Mouse (Mus musculus): ENCODE results near the gene Zfp790. TPM values are rescaled to one million over a fixed set of nuclear protein-coding genes. Genes with fewer than 3 reads are reported as not detected.

Gene Zfp790
- 8.0 and 8.5 TPM in 2 replicates for total RNA-seq (2014; fragmentation: Nextera tagmentation)
- total RNA-seq (2017): 10.5 and 18.4 TPM in 2 replicates

DNA sequence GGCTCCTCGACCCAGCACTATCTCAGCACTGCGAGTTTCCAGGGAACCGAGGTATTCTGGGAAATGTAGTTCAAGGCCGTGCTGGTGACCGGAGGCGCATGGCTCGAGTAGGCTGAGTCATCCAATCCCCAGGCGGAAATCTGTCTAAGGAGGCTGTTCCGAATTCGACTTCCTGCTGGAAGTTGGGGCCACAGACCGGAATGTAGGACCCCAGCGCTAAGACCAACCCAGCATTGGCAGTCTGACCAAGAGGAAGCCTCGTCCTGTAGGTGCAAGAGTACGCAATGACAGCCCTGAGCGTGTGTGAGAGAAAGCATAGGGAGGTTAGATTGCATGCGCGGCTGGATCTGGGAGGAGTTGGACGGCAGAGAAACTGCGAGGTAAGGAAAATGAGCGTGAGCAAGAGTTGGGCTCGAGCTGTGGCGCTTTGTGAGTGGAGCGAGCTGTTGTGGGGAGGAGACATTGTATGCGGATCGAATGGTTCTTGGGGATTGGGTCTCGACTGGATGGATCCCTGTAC is at the start of gene Zfp790:
Gene Zfp790 (plus strand): TSS at position 205 of the 520 bp plus-strand sequence.
- ATAC-seq (replicated peaks; ENCODE audit: poor library complexity, severe bottlenecking): peak; percentile 90

DNA sequence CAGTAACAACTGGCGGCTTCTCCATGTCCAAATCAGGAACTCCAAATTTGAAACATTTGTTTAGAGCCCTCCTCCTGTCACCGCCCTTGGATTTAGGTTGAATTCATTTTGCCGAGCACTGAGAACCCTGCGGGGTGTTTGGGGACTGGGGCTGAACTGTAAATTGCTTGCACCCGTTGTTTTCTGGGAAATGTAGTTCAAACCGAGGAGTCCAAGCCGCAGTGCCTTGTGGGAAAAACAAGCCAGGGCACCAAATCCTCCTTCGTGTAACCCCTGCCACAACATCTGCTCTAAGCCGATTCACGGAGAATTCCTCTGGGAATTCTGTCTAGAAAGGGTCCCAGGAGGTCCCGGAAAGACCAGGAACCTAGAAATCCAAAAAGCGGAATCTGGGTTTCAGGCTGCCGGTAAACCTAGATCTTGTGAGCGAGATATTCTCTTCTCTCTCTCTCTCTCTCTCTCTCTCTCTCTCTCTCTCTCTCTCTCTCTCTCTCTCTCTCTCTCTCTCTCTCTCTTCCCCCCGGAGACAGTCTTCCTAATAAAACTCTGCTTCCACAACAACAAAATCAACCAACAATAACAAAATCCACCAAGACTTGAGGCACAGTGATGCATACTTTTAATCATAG is 48.7 kb upstream of the Zfp790 start:
- peak; percentile 57 for ATAC-seq (replicated peaks; ENCODE audit: poor library complexity, severe bottlenecking)

DNA sequence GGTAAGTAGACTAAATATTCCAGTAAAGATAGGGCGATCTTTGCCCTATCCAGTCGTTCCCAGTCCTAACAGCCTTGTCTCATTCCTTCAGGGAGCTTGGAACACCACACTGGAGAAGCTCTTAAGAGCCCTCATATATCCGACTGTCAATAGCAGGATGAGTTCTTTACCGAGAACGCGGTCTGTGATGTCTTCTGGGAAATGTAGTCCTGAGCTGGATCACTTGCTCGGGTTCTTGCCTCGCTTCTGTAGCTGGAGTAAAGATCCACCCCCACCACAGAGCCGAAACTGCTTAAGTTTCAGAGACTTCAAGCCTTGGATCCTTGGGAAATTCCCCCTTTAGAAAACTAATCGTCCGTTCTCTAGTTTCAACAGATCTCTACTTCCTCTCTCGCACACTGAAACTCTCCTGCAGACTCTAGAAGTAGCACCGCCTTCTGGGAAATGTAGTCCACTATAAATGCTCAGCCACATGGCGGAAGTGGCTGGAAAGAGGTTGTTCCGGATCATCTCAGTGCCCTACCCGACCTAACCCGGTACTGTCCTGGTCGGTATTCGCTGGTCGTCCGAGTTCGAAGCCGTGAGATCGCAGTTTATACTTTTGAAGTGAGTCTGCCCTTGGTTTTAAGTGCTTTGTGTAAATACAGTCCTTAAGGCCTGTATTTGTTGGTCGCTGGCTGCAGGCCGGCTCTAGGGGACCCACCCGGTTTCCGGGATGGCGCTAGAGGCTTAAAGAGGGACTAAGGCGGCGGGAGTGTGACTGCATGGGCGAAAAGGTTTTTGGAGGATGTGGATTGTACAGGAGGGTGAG is 47.6 kb upstream of the Zfp790 start, which contains the start of gene Zfp84:
Gene Zfp84 (plus strand): TSS at position 463 of the 811 bp plus-strand sequence.
- peak; percentile 92 for ATAC-seq (replicated peaks; ENCODE audit: poor library complexity, severe bottlenecking)

DNA sequence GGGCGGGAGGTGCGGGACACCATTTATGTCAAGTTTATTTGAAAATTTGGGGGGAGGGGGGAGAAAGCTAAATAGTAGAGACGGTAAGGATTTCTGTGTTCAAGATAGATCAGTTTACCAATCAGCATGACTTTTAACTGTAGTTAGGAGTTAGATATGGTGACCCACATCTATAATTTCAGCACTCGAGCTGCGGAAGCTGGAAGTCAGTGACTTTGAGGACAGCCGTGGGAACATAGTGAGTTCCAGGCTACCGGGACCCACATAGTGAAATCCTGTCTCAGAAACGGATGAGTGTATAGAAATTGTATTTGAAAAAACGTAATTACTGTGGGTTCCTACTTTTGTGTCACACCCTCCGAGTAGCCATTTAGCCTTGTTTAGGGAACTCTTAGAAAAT is 46.9 kb upstream of the Zfp790 start:
- no peak for ATAC-seq (replicated peaks; ENCODE audit: poor library complexity, severe bottlenecking)

DNA sequence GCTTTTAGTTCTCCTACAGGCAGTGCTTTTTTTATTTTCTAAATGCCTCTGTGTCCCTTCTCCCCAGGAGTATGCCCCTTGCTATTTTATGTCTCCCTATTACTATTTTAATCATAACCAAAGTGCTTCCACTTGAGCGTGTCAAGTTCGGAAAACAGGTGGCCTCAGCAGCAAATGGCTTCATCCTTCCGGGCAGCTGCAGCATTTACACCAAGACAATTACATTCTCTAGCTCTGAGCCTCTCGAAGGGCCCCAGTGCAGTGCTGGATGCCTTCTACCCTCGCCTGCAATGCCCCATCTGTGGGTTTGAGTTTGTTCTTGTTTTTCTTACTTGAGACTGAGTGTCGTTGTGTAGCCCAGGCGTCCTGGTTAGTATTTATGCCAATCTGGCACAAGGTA is 42.4 kb upstream of the Zfp790 start:
- no peak for ATAC-seq (replicated peaks; ENCODE audit: poor library complexity, severe bottlenecking)

DNA sequence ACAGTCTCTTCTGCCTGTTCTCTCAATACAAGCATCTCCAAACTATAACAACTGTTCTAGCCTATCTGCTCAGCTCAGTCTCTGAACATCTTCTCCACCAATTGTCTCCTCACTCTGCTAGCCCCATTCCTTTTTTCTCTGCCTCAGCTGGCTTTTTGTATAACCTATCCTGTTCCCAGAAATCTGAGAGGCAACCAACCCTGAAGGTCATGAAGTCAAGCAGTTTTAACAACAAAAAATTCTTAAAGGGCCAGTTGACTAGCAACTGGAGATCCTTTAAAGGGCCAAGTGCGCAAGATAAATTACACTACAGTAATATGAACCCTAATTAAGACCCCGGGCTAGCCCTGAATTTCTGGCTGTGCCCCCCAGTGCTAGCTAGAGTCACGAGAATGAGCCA is 41.5 kb upstream of the Zfp790 start:
- ATAC-seq (replicated peaks; ENCODE audit: poor library complexity, severe bottlenecking): no peak

DNA sequence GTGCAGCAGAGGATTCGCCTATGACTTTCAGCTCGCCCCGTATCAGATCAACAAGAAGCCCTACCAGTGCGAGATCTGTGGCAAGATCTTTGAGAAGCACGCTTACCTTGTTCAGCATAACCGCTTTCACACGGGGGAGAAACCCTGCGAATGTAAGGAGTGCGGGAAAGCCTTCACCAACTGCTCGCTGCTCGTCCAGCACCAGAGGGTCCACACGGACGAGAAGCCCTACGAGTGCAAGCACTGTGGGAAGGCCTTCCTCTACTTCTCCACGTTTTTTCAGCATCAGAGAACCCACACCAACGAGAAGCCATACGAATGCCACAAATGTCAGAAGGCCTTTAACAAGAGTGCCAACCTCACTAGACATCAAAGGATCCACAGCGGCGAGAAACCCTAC is 39.3 kb upstream of the Zfp790 start:
- no peak for ATAC-seq (replicated peaks; ENCODE audit: poor library complexity, severe bottlenecking)

DNA sequence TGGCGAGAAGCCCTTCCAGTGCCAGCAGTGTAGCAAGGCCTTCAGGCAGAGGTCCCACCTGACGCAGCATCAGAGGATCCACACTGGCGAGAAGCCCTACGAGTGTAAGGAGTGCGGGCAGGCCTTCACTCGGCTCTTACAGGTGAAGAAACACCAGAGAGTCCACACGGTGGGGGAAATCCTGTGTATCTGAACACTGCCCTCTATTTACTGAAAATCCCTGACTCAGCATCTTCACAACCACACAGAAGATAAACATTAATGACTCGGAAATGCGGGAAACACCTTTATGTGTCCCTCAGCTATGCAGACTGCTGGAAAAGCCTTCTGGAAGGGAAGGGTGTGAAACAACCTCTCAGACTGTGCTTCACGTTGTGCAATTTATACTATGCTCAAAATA is 38.5 kb upstream of the Zfp790 start:
- ATAC-seq (replicated peaks; ENCODE audit: poor library complexity, severe bottlenecking): no peak

DNA sequence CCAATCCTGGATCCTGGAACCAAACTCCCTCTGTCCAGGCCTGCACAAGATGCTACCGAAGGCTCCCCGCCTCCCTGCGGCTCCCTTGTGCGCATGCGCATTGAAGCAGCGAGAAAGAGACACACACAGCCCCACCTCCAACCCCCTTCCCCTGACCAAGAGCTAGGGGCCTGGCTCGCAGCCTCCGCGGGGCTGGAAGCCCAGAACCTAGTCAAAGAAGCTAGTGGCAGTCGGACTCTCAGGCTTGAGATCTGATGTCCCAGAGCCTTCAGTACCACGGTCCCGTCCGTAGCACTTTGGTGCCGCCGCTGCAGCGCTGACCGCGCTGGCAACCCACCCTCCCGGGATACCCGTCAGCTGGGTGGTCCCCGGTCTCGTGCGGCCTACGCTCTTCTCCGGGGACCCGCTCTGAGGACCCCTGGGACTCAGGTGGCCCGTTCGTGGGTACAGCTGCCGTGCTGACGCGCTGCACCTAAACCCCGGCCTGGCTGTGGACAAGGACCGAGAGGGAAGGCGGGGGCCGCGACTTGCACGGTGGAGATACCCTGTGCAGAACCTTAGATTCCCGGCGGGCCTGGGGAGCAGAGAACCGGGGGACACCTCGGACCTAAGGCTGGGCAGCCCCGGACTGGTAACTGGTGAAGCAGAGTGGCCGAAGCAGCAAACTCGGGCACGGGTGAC is 31.9 kb upstream of the Zfp790 start, which contains the start of gene Zfp30:
Gene Zfp30 (plus strand): TSS at position 128 of the 681 bp plus-strand sequence.
- ATAC-seq (replicated peaks; ENCODE audit: poor library complexity, severe bottlenecking): peak; percentile 90

DNA sequence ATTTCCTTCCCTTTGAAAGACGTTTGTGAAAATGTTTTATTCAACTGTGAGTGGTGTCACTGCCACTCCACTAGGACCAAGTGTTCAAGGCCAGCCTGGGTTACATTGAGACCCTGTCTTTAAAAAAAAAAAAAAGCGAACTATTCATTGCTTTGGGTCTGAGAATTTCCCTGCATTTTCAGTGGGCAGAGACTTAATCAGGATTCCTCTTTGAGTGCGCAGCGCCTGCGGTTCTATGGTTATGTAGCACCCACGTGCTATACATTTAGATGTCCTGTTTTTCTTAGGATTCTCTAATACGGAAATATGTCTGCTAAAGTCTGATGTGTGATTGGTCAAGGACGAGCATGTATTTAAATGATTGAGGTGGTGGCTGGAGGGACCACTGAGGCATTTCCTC is 30.9 kb upstream of the Zfp790 start:
- ATAC-seq (replicated peaks; ENCODE audit: poor library complexity, severe bottlenecking): no peak

DNA sequence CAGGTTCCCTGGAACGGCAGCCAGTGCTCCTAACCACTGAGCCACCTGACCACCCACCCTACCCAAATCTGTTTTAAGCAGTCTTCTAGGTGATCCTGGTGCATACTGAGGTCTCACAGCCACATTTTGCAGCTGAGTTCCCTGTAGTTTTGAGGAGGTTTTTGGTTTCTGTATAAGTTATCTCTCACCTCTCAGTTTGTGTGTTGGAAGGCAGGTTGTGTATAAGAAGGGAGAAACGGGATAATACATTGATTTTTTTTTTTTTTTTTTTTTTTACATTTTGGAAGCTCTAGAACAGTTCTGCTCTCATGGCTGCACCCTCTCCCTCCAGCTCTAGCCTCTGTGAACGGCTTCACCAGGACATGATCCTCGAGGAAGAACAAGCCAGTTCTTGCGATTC is 30.0 kb upstream of the Zfp790 start:
- ATAC-seq (replicated peaks; ENCODE audit: poor library complexity, severe bottlenecking): no peak

DNA sequence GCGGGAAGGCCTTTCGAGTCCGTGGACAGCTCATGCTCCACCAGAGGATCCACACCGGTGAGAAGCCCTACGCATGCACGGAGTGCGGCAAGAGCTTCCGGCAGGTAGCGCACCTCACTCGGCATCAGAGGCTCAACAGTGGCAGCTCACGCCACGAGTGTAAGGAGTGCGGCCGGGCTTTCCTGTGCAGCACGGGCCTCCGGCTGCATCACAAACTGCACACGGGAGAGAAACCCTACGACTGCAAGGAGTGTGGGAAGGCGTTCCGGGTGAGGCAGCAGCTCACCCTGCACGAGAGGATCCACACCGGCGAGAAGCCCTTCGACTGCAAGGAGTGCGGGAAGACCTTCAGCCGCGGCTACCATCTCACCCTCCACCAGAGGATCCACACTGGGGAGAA is 23.0 kb upstream of the Zfp790 start:
- ATAC-seq (replicated peaks; ENCODE audit: poor library complexity, severe bottlenecking): no peak

DNA sequence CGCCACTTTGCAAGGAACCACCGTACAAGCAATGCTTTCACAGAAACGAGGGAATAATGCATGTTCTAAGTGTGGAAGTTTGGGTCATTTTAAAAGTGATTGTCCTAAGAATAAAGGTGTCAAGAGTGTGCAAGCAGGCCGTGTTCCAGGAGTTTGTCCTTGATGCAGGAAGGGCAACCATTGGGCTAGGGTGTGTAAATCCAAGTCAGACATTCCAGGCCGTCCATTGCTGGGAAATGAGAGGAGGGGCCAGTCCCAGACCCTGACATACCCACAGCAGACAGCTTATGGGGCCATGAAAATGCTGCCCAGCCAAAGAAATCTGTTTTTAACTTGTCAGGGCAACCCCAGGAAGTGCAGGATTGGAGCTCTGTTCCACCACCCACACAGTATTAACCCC is 8.9 kb upstream of the Zfp790 start:
- no peak for ATAC-seq (replicated peaks; ENCODE audit: poor library complexity, severe bottlenecking)

DNA sequence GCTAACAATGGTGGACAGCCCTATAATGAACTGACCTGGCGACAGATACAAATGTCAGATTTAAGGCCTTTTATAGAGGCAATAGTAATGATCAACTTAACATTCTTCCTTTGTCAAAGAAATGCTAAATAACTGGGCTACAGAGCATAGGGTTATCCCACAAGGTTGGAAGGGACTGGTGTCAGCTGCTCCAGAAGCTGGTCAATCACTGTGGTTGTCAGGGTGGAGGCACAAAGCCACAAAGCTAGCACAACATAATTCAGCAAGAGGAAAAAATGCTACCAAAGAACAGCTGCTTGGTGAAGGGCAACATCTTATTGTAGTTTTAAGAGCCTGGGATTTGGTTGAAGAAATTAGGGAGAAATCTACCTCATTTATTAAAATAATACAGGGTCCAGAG is 3.7 kb upstream of the Zfp790 start:
- ATAC-seq (replicated peaks; ENCODE audit: poor library complexity, severe bottlenecking): no peak

DNA sequence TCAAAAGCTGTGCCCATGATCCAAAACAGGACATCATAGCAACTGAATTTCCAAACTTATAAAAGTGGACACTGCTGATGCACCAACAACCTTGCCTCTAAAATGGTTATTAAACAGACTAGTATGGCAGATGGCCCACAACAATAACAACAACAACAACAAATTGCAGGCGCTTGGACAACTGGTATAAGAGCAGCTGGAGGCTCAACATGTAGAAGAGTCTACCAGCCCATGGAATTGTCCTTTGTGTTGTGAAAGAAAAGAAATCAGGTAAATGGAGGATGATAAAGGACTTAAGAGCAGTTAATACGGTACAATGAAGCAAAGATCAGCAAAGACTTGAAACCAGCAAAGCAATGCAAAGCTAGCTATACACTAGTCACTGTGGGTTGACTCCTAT is 1.5 kb upstream of the Zfp790 start:
- no peak for ATAC-seq (replicated peaks; ENCODE audit: poor library complexity, severe bottlenecking)

DNA sequence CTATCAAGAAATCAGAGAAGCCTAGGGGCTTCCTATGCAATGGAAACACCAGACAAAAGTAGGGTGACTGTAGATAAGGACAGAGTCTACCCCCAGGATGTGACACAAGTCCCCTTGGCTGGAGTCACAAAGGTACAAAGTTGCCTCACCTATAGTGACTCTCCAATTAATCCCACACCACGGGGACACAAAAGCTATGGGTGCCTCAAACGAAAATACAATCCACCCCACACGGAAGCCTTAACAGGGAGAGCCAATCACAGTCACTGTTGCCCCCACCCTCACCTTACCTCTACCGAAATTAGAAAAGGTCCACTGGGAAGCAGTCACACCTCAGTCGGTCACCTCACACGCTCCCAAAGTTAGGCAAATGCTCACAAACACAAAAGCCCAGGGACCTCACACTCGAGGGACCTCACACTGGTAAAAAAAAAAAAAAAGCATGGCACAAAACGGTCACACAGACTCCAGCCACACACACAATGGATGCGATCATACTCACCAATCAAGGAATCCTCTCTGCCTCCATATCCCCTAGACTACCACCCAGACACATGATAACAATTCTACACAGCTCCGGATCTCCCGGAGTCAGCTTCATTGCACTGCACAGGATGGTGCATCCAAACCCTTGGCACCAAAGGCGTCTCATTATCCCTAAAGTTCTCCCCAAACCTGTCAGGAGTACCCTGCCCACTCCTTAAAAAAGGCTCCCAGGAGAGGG is 691 bp upstream of the Zfp790 start:
- ATAC-seq (replicated peaks; ENCODE audit: poor library complexity, severe bottlenecking): peak; percentile 1; the same call in 1 of the 2 replicates

DNA sequence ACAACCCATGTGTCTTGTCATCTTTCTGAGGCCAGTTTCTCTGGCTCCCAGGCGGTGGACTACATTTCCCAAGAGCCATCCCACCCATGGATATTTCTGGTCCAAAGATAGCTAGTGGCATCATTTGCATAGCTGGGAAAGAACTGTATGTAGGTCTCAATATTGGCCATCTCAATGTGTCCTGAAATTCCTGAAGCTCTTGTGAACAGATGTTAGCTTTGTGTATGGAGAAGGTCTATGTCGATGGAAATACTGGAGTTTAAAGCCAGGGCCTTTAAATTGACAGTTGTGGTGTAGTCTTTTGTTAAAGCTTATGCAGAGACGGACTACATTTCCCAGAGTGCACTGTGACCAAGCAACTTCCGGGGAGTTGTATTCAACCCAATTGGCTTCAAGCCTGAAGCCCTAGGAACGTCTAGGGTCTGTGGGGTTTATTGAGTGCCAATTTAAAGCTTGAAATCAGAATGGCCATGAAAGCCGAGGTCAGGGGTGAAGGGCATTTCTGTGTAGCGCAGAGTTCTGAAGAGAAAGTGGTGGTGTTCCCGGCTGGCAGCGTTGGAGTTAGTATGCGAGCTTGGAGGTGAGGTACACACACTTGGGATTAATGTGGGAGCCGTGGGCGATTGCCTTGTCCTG is 2.8 kb downstream of the Zfp790 start:
- peak; percentile 61 for ATAC-seq (replicated peaks; ENCODE audit: poor library complexity, severe bottlenecking)

DNA sequence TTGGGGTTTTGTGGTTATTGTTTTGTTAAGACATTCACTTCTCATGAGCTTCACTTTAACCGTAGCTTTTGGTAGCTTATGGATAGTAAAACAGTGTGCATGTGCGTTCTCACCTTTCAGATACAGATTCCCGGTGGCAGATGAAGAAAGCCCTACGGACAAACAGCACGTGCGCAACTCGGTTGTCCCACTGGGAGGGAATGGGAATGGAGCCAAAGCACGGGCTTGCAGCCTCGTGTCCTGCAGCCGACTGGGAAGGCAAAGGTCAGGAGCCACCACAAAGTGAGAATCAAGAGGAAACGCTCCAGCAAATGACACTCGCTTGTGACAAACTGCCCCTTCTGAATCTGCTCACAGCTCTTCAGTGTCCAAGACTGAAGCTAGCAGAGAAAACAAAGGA is 12.1 kb downstream of the Zfp790 start:
- no peak for ATAC-seq (replicated peaks; ENCODE audit: poor library complexity, severe bottlenecking)

DNA sequence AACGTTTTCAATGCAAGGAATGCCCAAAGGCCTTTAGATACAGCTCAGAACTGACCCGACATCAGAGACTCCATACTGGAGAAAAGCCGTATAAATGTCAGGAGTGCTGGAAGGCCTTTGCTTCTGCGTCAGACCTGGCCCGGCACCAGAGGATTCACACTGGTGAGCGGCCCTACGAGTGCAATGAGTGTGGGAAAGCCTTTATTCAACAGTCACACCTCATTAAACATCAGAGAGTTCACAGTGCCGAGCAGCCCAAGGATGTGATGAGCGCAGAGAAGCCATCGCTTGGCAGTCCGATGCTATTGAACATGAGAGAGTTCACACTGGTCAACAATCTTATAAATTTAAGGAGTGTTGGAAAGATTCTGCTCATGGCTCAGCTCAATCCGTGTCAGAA is 13.9 kb downstream of the Zfp790 start:
- no peak for ATAC-seq (replicated peaks; ENCODE audit: poor library complexity, severe bottlenecking)

DNA sequence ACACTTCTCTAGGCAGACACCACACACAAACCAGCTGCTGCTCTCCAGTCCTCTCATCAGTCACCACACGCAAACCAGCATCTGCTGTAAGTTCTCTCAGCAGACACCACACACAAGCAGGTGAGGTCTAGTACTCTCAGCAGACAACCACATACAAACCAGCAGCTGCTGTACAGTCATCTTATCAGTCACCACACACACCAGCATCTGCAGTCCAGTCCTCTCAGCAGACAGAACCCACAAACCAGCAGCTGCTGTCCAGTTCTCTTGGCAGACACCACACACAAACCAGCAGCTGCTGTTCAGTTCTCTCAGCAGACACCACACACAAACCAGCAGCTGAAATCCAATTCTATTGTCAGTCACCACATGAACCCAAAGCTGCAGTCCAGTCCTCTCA is 20.9 kb downstream of the Zfp790 start:
- no peak for ATAC-seq (replicated peaks; ENCODE audit: poor library complexity, severe bottlenecking)
